Mouse (Mus musculus) cortical plate, adult 2 months (tissue): ENCODE data around the gene Gabpb1.

Experiments used
- CTCF ChIP-seq: fragments of 200-500 bp; IDR thresholded peaks from 2 replicates; pipeline ENCODE4 v1.5.1; 2011; ENCODE audit warnings: mild to moderate bottlenecking, control low read depth, low read length; ENCODE audit not compliant: insufficient read depth; ENCODE audit errors: extremely low read depth
- POLR2A ChIP-seq: fragments of 200-500 bp; IDR thresholded peaks from 2 replicates; pipeline ENCODE4 v1.6.1; 2011; ENCODE audit warnings: mild to moderate bottlenecking, low read length, control low read depth; ENCODE audit not compliant: insufficient read depth; ENCODE audit errors: extremely low read depth

- TF ChIP-seq POLR2A (no peak), CTCF (no peak)
Measured at GRCm38 (mm10) chr2:126640298-126640697, 35.8 kb downstream of the Gabpb1 start.
